Mouse (Mus musculus): ENCODE results near the gene Orc5. TPM values are rescaled to one million over a fixed set of nuclear protein-coding genes. Genes with fewer than 3 reads are reported as not detected.

Orc5 gene
- total and polyA plus RNA-seq, 3 experiments = 27.4 to 76.5 (median 47.8) TPM

- DNase-seq (ENCODE audit: extremely low read depth) = no peak
- H3K27me3 ChIP-seq (replicated peaks) = no peaks in the 10 kb centered on the region
- H3K27ac ChIP-seq (ENCODE audit: insufficient read depth, low read depth) = no peak overlapping the region
- dilution Hi-C loops (cut with MboI; ENCODE audit: extremely low pct_ligation_motif_present, extremely low pct_unique_long_range_greater_than_20kb, low sequenced_read_pairs) = no loop called here
- H3K36me3 ChIP-seq (replicated peaks in 1 of 2; ENCODE audit: control insufficient read depth in 1 of 2, insufficient read depth in 1 of 2, low read length in 1 of 2) = peaks cover under 1 to 15% of the 10 kb centered on the region in 2 experiments
- in situ Hi-C loops (cut with MboI; ENCODE audit: low pct_ligation_motif_present, low pct_unique_long_range_greater_than_20kb, low sequenced_read_pairs) = no loop called here
- no peaks in the 10 kb centered on the region for H3K79me2 ChIP-seq (replicated peaks; ENCODE audit: control insufficient read depth, extremely low read depth, insufficient read depth, poor library complexity, severe bottlenecking)
- TF ChIP-seq HCFC1 (IDR thresholded peaks at IDR 0.05; ENCODE audit: low read depth, low read length) = no peak
- no peak for TF ChIP-seq RAD21 (IDR thresholded peaks at IDR 0.05; ENCODE audit: low read depth, low read length)
- TF ChIP-seq ZMIZ1 (IDR thresholded peaks at IDR 0.05; ENCODE audit: low read depth, low read length) = no peak
- no peak for TF ChIP-seq GABPA (IDR thresholded peaks at IDR 0.05; ENCODE audit: insufficient replicate concordance, low read depth, low read length)
- TF ChIP-seq CTCF (conservative IDR thresholded peaks at IDR 0.05 in 1 of 2, IDR thresholded peaks at IDR 0.05 in 1 of 2; ENCODE audit: low read depth in 2 of 2, low read length in 2 of 2) = no peak
- no peak for TF ChIP-seq NRF1 (IDR thresholded peaks at IDR 0.05; ENCODE audit: low read depth, low read length)
- no peak for TF ChIP-seq TCF12 (IDR thresholded peaks at IDR 0.05; ENCODE audit: low read depth, low read length)
- no peak for TF ChIP-seq POLR2A (IDR thresholded peaks at IDR 0.05; ENCODE audit: low read depth, low read length)
- no peak for TF ChIP-seq IRF4 (IDR thresholded peaks at IDR 0.05; ENCODE audit: low read depth, low read length)
- no peak for TF ChIP-seq SIN3A (IDR thresholded peaks at IDR 0.05; ENCODE audit: low read length)
- no peak for TF ChIP-seq RCOR1 (conservative IDR thresholded peaks at IDR 0.05; ENCODE audit: low read depth, low read length)
- no peak for TF ChIP-seq KAT2A (IDR thresholded peaks at IDR 0.05; ENCODE audit: insufficient replicate concordance, low read length)
- no peak for TF ChIP-seq TBP (conservative IDR thresholded peaks at IDR 0.05; ENCODE audit: low read depth, low read length)
- H3K4me2 ChIP-seq (ENCODE audit: insufficient read depth, low read depth, poor library complexity, severe bottlenecking) = no peak overlapping the region
- no peaks in the 10 kb centered on the region for H3K9me3 ChIP-seq (replicated peaks; ENCODE audit: low read length)
- H3K4me1 ChIP-seq (ENCODE audit: control insufficient read depth in 1 of 2, insufficient read depth in 2 of 2) = no peaks in the 10 kb centered on the region
- no peak overlapping the region for H3K4me3 ChIP-seq (replicated peaks in 1 of 3; ENCODE audit: low read depth in 2 of 3, low read length in 2 of 3, poor library complexity in 1 of 3)
- H3K9ac ChIP-seq (ENCODE audit: insufficient read depth, low read depth) = no peak overlapping the region
These were observed 15.5 kb upstream of the Orc5 start for GRCm38 (mm10) chr5:22565708-22566107.

GRCm38 (mm10) chr5:22559801-22560200 lies 9.6 kb upstream of the Orc5 start:
- H3K4me2 ChIP-seq (ENCODE audit: insufficient read depth, low read depth, poor library complexity, severe bottlenecking) = no peak overlapping the region
- in situ Hi-C loops (cut with MboI; ENCODE audit: low pct_ligation_motif_present, low pct_unique_long_range_greater_than_20kb, low sequenced_read_pairs) = no loop called here
- dilution Hi-C loops (cut with MboI; ENCODE audit: extremely low pct_ligation_motif_present, extremely low pct_unique_long_range_greater_than_20kb, low sequenced_read_pairs) = no loop called here
- no peak for TF ChIP-seq CHD2 (IDR thresholded peaks at IDR 0.05; ENCODE audit: low read length)
- TF ChIP-seq RCOR1 (conservative IDR thresholded peaks at IDR 0.05; ENCODE audit: low read depth, low read length) = no peak
- TF ChIP-seq IRF4 (IDR thresholded peaks at IDR 0.05; ENCODE audit: low read depth, low read length) = no peak
- TF ChIP-seq NRF1 (IDR thresholded peaks at IDR 0.05; ENCODE audit: low read depth, low read length) = no peak
- TF ChIP-seq EP300 (IDR thresholded peaks at IDR 0.05; ENCODE audit: low read length) = no peak
- no peak for TF ChIP-seq ETS1 (conservative IDR thresholded peaks at IDR 0.05; ENCODE audit: low read depth, low read length)
- no peak for TF ChIP-seq USF2 (conservative IDR thresholded peaks at IDR 0.05; ENCODE audit: low read depth, low read length)
- no peak overlapping the region for H3K9ac ChIP-seq (ENCODE audit: insufficient read depth, low read depth)
- H3K79me2 ChIP-seq (replicated peaks; ENCODE audit: control insufficient read depth, extremely low read depth, insufficient read depth, poor library complexity, severe bottlenecking) = no peaks in the 10 kb centered on the region
- peaks cover 12 to 39% of the 10 kb centered on the region in 2 experiments for H3K36me3 ChIP-seq (replicated peaks in 1 of 2; ENCODE audit: control insufficient read depth in 1 of 2, insufficient read depth in 1 of 2, low read length in 1 of 2)
- no peaks in the 10 kb centered on the region for H3K4me1 ChIP-seq (ENCODE audit: control insufficient read depth in 1 of 2, insufficient read depth in 2 of 2)
- peaks cover 3% of the 10 kb centered on the region for H3K9me3 ChIP-seq (replicated peaks; ENCODE audit: low read length)
- no peak overlapping the region for H3K27ac ChIP-seq (ENCODE audit: insufficient read depth, low read depth)
- DNase-seq (ENCODE audit: extremely low read depth) = no peak
- no peaks in the 10 kb centered on the region for H3K27me3 ChIP-seq (replicated peaks)
- H3K4me3 ChIP-seq (replicated peaks in 1 of 3; ENCODE audit: low read depth in 2 of 3, low read length in 2 of 3, poor library complexity in 1 of 3) = no peak overlapping the region

Measured in CH12.LX (cell line).